Mouse (Mus musculus) fat pad, adult 2 months (tissue): ENCODE measurements around the gene Plxnc1.

Source experiments
- DNase-seq: peaks from one replicate; pipeline ENCODE4 v3.0.0-alpha.2; 2011; ENCODE audit warnings: low read depth, low spot score; ENCODE audit errors: extremely low read depth

Plxnc1 gene

GRCm38 (mm10) chr10:94920526-94920925 lies 24.1 kb downstream of the Plxnc1 start:
- DNase-seq: no peak

- DNase-seq: no peak
These were observed 24.7 kb downstream of the Plxnc1 start for GRCm38 (mm10) chr10:94919960-94920359.

DNA sequence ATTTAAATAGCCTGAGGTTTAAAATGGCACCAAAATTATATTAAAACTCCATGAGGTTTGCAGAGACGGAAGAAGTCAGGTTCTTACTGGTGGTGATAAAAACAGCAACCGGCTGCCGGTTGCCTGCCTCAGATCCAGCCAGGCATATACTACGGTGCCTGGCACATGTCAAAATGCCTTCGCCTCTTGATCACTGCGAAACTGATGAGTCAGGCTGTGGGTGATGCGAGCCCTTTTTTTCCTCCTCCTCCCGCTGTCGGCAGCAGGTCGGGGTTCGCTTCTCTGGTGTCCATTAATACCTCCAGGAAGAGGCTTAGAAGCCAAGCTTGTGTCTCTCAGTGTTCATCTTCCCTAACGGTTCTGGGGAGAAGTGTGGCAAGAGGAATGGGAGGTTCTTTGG lies 25.1 kb downstream of the Plxnc1 start:
- no peak for DNase-seq

- DNase-seq: no peak
These were observed 26.0 kb downstream of the Plxnc1 start for GRCm38 (mm10) chr10:94918618-94919017.

GRCm38 (mm10) chr10:94917990-94918389 lies 26.6 kb downstream of the Plxnc1 start:
- no peak for DNase-seq

DNA sequence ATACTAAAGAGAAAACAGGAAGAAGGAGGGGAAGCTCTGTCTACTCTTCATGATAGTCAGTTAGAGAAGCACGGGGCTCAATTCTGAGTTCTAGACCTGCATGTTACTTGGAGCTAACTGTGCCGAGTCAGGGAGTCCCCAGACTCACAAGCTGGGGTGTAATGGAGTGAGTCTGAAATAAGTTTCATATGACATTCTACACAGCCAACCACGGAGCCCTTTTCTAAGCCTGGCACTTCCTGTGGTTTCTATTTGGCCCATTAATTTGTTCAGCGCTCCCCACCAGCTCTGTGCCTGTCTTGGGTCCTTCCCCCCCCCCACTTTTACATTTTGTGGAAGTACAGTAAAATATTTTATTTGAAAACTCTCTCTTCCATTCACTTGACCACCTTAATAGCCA lies 27.3 kb downstream of the Plxnc1 start:
- DNase-seq: no peak

GRCm38 (mm10) chr10:94916610-94917009 lies 28.0 kb downstream of the Plxnc1 start:
- DNase-seq: no peak

DNA sequence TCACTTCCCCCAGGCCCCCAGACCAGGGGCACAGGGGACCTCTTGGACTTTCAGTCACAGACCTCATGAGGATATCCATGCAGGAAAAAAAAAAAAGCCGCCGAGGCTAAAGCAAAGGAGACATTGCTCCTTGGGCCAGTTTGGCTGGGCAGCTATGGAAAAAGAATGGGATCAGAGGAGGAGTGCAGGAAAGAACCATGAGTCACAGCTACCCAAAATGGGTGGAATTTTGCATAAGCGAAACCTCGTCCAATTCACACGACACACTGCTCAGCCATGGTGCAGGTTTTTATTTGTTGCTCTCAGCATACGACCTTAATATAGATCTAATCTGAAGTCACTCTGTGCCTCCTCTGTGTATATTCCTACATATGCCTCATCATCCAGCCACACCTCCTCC lies 28.9 kb downstream of the Plxnc1 start:
- no peak for DNase-seq

GRCm38 (mm10) chr10:94914081-94914480 lies 30.6 kb downstream of the Plxnc1 start:
- DNase-seq: no peak

GRCm38 (mm10) chr10:94913336-94913739 lies 31.3 kb downstream of the Plxnc1 start:
- no peak for DNase-seq

GRCm38 (mm10) chr10:94912551-94912950 lies 32.1 kb downstream of the Plxnc1 start:
- no peak for DNase-seq

GRCm38 (mm10) chr10:94911102-94911501 lies 33.5 kb downstream of the Plxnc1 start:
- DNase-seq: no peak

GRCm38 (mm10) chr10:94910570-94910969 lies 34.1 kb downstream of the Plxnc1 start:
- DNase-seq: no peak

- DNase-seq: no peak
These were observed 34.8 kb downstream of the Plxnc1 start for GRCm38 (mm10) chr10:94909789-94910188.

DNA sequence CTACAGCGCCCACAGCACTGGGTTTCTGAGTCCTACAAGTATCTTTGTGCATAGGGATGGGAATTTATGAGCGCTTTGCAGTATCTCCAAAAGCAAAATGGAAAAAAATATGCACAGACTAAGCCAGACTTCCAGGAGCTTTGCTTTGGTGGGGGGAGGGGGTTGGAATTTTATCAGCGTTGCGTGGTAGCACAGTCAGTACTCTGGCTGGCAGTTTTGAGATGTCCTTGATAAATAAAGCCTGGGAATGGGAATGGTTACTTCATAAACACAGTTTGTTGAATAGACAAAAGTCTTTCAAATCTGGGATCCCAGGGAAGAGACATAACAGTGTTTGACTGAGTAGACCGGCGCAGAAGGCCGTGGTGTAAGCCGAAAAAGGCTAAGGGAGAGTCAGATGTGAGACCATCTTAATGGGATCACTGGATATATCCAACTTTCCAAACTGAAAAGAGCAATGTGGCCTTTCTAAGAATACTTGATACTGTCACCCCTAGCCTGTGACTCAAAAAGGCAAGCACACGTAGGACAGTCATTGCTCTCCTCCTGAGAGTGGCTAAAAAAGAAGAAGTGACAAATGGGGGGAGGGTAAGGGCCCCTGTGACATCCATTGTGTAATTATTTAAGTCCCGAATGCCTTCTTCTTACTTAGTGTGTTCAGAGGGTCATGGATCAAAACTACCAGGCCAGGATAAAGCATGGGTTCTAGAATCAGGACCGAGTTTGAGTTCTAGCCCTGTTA lies 35.5 kb downstream of the Plxnc1 start:
- no peak for DNase-seq

DNA sequence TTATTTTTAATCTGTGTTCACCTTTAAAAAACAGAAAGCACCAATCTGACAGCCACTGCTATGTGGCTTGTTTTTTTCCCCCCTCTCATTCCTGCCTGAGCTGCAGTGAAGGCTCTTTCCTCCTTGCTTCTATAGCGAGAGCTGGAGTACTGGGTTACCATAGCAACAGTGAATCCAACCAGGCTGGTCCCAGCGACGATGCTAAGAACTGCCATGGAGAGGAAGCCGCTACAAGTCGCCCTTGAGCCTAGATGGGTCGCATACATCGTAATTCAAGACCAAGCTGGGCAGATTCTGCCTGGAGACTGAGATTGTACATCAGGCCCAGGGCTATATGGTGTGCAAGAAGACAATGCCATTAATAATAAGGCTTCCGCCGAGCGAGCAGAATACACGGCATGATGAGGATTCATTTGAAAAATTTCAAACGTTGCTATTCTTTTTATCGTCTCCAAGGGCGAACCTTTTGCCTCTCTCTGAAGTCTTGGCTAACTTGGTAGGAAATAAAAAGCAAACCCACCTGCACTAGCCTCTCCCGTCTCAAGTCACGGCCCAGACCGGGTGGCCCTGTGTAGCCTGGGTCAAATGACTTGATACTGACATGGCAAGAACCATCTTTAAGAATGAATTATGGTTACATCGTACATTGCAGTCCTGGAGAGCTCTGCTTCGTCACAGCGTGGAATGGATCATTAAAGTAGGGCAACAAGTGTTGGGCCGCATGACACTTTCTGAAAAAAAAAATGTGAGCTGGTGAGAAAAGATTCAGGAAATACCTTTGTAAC lies 38.8 kb downstream of the Plxnc1 start:
- DNase-seq: no peak

DNA sequence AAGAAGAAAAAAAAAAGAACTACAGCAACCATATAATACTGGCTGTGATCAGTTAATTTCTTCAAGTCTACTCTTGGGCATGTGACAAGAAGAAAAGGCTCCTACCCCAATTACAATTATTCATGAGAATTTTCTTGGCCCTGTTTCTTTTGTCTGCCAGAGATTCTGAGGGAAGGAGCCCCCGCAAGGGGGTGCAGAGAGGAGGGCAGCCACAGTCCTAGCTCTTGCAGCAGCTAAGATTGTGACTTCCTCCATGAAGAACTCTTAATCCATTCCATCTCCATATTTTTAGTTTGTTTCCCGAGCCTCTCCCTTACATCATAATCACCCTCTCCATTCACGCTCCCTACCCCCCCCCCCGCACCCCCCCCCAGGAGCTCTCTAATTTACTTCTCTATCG lies 39.4 kb downstream of the Plxnc1 start:
- no peak for DNase-seq

DNA sequence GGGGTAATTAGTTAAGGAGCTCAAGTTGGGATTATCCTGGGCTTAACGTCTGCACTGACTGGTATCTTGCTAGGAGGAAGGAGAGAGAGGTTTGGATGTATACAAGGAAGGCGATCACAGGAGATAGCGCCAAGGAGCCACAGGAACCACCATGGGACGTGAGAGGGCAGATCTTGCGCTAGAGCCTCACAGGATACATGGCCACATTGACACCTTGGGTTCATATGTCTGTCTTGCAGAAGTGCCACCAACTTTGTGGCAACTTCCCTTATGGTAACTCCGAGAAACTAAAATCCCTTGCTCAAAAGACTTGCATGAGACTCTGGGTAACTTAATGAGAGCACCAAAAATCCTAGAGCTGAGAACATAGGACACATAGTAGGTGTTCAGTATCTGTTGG lies 47.7 kb downstream of the Plxnc1 start:
- DNase-seq: no peak

DNA sequence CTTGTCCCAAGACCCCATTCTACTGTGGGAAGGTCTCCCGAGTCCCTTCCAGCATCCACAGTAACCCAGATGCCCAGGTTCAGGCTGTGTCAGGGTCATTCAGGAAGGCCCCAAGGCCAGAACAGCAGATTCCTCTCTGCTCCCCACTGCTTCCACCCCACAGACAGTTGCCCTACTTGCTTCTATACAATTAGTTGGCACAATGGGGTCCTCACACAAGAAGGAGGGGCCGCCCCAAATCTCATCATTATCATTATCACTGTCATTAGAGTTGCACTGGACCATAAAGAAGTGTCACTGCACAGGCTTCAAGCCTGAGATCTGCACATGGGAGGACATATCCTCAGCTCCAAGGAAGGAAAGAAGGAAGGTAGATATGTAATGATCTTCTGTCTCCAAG lies 48.3 kb downstream of the Plxnc1 start:
- DNase-seq: no peak

DNA sequence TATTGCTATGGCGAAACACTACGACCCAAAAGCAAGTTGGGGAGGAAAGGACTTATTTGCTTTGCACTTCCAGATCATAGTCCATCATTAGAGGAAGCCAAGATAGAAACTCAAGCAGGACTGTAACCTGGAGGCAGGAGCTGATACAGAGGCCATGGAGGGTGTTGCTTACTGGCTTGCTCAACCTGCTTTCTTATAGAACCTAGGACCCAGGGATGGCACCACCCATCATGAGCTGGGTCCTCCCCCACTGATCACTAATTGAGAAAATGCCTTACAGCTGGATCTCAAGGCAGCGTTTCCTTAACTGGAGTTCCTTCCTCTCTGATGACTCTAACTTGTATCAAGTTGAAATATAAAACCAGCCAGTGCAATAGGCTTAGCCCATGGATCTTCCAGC lies 48.8 kb downstream of the Plxnc1 start:
- DNase-seq: no peak

- DNase-seq: no peak
These were observed 54.9 kb downstream of the Plxnc1 start for GRCm38 (mm10) chr10:94889735-94890134.

- DNase-seq: no peak
These were observed 61.4 kb downstream of the Plxnc1 start for GRCm38 (mm10) chr10:94883216-94883615.
